Mouse (Mus musculus) liver, embryonic 11.5 days (tissue): ENCODE data around the gene Slc4a2. TPM values are rescaled to one million over a fixed set of nuclear protein-coding genes. Genes with fewer than 3 reads are reported as not detected.
A peak's percentile ranks its signal among the peaks of the same experiment; 100 is the strongest.

Experiments used
- ATAC-seq: fragments of 200-750 bp; cut with Nextera tagmentation; replicated peaks from 2 replicates; pipeline ENCODE4 v1.8.0; 2017; ENCODE audit warnings: moderate number of reproducible peaks, mild to moderate bottlenecking, moderate TSS enrichment, moderate library complexity; ENCODE audit not compliant: low FRiP score
- DNase-seq: peaks from one replicate; pipeline ENCODE4 v3.0.0-alpha.2; 2017; ENCODE audit warnings: low spot score
- H3K27ac ChIP-seq: fragments of 300-500 bp; sonication (generic); 2 replicates; pipeline ENCODE4 v1.5.1; 2014; ENCODE audit warnings: mild to moderate bottlenecking, low read depth, low read length, control low read depth
- H3K27me3 ChIP-seq: fragments of 300-500 bp; sonication (generic); replicated peaks from 2 replicates; pipeline ENCODE4 v1.6.1; 2014; ENCODE audit warnings: low read length, mixed read lengths; ENCODE audit not compliant: control insufficient read depth, insufficient read depth
- H3K36me3 ChIP-seq: fragments of 300-500 bp; sonication (generic); 2 replicates; pipeline ENCODE4 v1.6.1; 2014; ENCODE audit warnings: mild to moderate bottlenecking, low read length, moderate library complexity, mixed read lengths; ENCODE audit not compliant: control insufficient read depth, insufficient read depth
- H3K4me1 ChIP-seq: fragments of 300-500 bp; sonication (generic); replicated peaks from 2 replicates; pipeline ENCODE4 v1.6.1; 2014; ENCODE audit warnings: low read length, mixed read lengths; ENCODE audit not compliant: control insufficient read depth, insufficient read depth
- H3K4me2 ChIP-seq: fragments of 300-500 bp; sonication (generic); 2 replicates; pipeline ENCODE4 v1.6.1; 2014; ENCODE audit warnings: mild to moderate bottlenecking, control low read depth, moderate library complexity
- H3K4me3 ChIP-seq: fragments of 300-500 bp; sonication (generic); 2 replicates; pipeline ENCODE4 v1.5.1; 2014; ENCODE audit warnings: low read depth, low read length, control low read depth
- H3K9ac ChIP-seq: fragments of 300-500 bp; sonication (generic); 2 replicates; pipeline ENCODE4 v1.6.1; 2014; ENCODE audit warnings: low read depth, low read length, control low read depth
- H3K9me3 ChIP-seq: fragments of 300-500 bp; sonication (generic); 2 replicates; pipeline ENCODE4 v1.6.1; 2016; ENCODE audit warnings: low read length, inconsistent platforms, mixed read lengths; ENCODE audit not compliant: control insufficient read depth
- WGBS: fragments of 180-500 bp; shearing (Covaris S2); extraction: QIAGEN DNeasy Blood & Tissue Kit; methylation state at CpG from one replicate; pipeline ENCODE4 v1.1.7; 2014; 5-methylcytosine and 5-hydroxymethylcytosine counted together
- polyA plus RNA-seq: library from polyadenylated mRNA; unstranded; fragments of >200 nt; fragmentation: Nextera tagmentation; extraction: Ambion mirVana; gene quantifications from 2 replicates; pipeline ENCODE4 v1.2.1, GENCODE M21; 2014

Slc4a2 gene
- polyA plus RNA-seq, 1 experiment from 2014 or later = 22.4 TPM

DNA sequence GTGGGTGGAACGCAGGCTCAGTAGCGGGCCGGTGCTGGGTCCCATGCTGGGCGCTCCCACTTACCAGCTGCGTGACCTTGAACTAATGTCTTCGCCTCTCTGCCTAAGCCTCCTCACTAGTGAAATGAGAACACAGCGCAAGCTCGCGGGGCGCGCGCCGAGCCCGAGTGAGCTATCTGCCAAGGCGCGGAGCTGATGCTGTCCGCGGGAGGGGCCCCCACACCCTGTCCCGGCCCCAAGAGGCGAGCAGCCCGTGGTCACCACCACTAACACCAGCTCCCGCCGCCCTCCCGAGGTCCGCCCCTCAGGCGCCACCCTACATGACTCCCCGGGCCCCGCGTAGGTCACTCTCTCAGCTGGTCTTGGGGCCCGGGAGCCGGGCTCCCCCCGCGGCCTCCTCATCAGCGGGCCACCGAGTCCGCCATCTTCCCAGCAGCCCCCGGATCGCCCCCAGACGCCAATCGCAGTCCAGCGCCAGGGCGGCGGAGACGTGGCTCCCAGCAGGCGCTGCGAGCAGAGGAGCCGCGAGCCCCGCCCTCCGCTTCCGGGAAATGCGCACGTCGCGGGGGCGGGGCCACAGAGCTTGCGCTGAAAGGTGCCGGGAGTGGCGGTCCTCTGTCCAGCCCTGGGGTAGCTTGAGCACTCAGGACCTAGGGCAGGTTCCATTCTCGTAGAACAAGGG lies 21.2 kb downstream of the Slc4a2 start, which contains the start of gene Fastk:
TSS of gene Fastk (minus strand) at position 542 of the 682 bp plus-strand sequence.
- peak within 1 kb of the TSS; percentile 95 for H3K9ac ChIP-seq
- peak within 1 kb of the TSS; percentile 93 for H3K4me2 ChIP-seq
- ATAC-seq = peak; percentile 82
- H3K9me3 ChIP-seq = no peaks in the 10 kb centered on the region
- peaks cover 16% of the 10 kb centered on the region; the same call in 1 of the 2 replicates for H3K36me3 ChIP-seq
- DNase-seq = peak; percentile 91
- peak within 1 kb of the TSS; percentile 67 for H3K27ac ChIP-seq
- H3K4me1 ChIP-seq = peaks cover 14% of the 10 kb centered on the region
- H3K4me3 ChIP-seq = peak within 1 kb of the TSS; percentile 84
- H3K27me3 ChIP-seq = no peaks in the 10 kb centered on the region
- WGBS = under 1% methylated on average over 60 of the region's 60 CpGs

DNA sequence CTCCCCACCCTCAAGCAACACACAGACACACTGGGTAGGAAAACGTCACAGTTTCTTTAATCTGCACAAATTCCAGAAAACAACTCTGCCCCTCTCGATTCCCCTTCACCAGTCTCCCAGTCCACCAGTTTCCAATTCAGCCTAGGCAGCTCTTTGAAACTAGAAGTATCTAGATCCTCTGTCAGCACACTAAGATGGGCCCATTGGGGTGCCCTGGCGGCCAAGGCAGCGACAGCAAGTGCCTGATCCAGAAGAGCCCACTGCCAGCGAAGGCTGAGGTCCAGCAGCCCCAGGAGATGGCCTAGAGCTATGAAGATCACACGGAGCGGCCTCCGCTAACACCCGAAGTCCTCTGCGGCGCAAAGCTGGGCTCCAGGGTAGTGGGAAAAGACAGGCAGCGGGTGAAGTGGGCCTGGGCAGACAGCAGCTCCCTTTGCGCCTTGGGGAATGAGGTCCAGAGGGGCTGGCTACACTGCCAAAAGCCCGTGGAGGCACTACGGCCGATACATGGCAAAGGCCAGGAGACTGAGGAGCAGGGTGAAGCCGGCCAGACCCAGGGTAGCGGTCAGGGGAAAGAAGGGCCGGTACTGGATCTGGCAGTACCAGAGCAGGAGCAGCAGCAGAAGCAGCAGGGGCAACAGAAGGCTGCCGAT lies 21.9 kb downstream of the Slc4a2 start:
- H3K27ac ChIP-seq = peak overlapping the region; percentile 67
- H3K4me1 ChIP-seq = peaks cover 14% of the 10 kb centered on the region
- WGBS = 60% methylated on average over 20 of the region's 20 CpGs
- peak overlapping the region; percentile 95 for H3K9ac ChIP-seq
- H3K4me3 ChIP-seq = peak overlapping the region; percentile 84
- peak overlapping the region; percentile 93 for H3K4me2 ChIP-seq
- no peak for ATAC-seq
- peaks cover 10% of the 10 kb centered on the region; the same call in 1 of the 2 replicates for H3K36me3 ChIP-seq
- no peaks in the 10 kb centered on the region for H3K9me3 ChIP-seq
- H3K27me3 ChIP-seq = no peaks in the 10 kb centered on the region
- no peak for DNase-seq

DNA sequence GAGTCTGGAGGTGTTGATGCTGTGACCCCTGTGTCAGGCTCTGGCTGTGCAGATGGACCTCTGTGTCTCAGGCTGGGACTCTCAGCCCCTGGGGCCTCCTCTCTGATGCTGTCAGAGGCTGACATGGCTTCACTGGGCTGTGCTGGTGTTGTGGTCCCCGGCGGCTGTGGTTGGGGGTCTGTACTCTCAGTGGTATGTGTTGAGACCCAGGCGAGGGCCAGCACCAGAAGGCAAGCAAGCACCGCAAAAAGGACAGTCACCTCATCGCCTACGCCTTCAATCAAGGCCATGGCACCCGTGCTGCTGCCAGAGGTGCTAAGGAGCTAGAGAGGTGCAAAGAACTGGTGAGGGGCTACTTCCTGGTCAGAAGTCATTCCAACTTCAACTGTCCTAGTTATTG lies 23.0 kb downstream of the Slc4a2 start:
- no peaks in the 10 kb centered on the region for H3K27me3 ChIP-seq
- H3K9me3 ChIP-seq = no peaks in the 10 kb centered on the region
- no peak for DNase-seq
- H3K4me2 ChIP-seq = peak overlapping the region; percentile 79
- H3K27ac ChIP-seq = no peak overlapping the region
- no peak for ATAC-seq
- no peak overlapping the region for H3K9ac ChIP-seq
- H3K4me1 ChIP-seq = peaks cover 22% of the 10 kb centered on the region
- peak overlapping the region; percentile 56 for H3K4me3 ChIP-seq
- 87% methylated on average over 7 of the region's 7 CpGs for WGBS
- H3K36me3 ChIP-seq = peaks cover 2% of the 10 kb centered on the region; the same call in 1 of the 2 replicates

GRCm38 (mm10) chr5:24447624-24448298 lies 24.1 kb downstream of the Slc4a2 start, which contains the start of gene Tmub1:
Tmub1 (minus strand) TSS chr5:24447854.
- 0 out of 2 replicates have a peak, but pooled peaks cover 2% of the 10 kb centered on the region for H3K36me3 ChIP-seq
- WGBS = 3% methylated on average over 33 of the region's 34 CpGs
- no peaks in the 10 kb centered on the region for H3K9me3 ChIP-seq
- H3K4me2 ChIP-seq = peak within 1 kb of the TSS; percentile 79
- DNase-seq = peak; percentile 82
- H3K4me3 ChIP-seq = peak within 1 kb of the TSS; percentile 56
- peak within 1 kb of the TSS; percentile 26 for H3K9ac ChIP-seq
- ATAC-seq = peak; percentile 72
- no peaks in the 10 kb centered on the region for H3K27me3 ChIP-seq
- H3K4me1 ChIP-seq = peaks cover 22% of the 10 kb centered on the region
- peak within 1 kb of the TSS; percentile 20 for H3K27ac ChIP-seq

DNA sequence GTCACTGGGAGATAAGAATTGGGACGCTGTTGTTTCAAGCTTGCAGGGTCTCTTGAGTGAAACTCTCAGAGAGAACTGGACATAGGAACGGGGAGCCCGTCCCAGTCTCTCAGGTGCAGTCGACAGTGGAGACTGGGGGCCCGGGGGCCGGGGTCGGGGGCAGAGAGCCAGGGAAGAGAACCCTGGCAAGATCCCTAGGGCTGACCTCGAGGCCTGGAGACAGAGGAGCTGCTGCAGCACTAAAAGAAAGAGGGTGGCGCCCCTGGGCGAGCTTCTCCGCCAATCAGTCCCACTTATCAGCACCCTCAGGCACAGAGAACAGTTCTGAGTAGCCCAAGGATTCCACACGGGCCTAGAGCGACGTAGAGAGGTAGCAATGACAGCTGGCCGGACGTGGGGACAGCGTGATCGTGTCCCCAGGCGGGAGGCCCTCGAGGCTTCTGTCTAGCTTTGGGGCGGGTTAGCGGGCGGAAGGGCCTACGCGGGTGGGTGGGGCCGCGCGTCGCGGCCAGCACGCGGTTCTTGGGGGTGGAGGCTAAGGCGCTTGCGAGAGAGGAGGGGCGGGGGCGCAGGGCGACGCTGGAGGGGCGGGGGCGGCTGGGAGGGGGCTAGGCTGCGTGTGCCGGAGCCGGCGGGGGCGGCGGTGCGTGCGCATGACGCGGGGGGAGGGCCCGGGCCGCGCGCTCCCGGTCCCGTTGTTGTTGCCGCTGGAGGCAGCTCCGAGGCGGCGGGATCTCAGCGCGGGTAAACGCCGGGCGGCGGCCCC lies 27.8 kb downstream of the Slc4a2 start:
- no peaks in the 10 kb centered on the region for H3K36me3 ChIP-seq
- 2% methylated on average over 48 of the region's 66 CpGs for WGBS
- peak overlapping the region; percentile 98 for H3K27ac ChIP-seq
- DNase-seq (peak; percentile 88), ATAC-seq (peak; percentile 75)
- no peaks in the 10 kb centered on the region for H3K9me3 ChIP-seq
- peak overlapping the region; percentile 98 for H3K4me2 ChIP-seq
- H3K4me3 ChIP-seq = peak overlapping the region; percentile 90
- peak overlapping the region; percentile 91 for H3K9ac ChIP-seq
- peaks cover 34% of the 10 kb centered on the region for H3K4me1 ChIP-seq
- H3K27me3 ChIP-seq = no peaks in the 10 kb centered on the region

- Histone ChIP-seq H3K4me3 (peak within 1 kb of the TSS; percentile 90), H3K36me3 (no peaks in the 10 kb centered on the region), H3K4me2 (peak within 1 kb of the TSS; percentile 98), H3K27me3 (no peaks in the 10 kb centered on the region), H3K27ac (peak within 1 kb of the TSS; percentile 98), H3K9ac (peak within 1 kb of the TSS; percentile 91), H3K4me1 (peaks cover 34% of the 10 kb centered on the region), H3K9me3 (no peaks in the 10 kb centered on the region)
- ATAC-seq (peak; percentile 0; the same call in 1 of the 2 replicates), DNase-seq (peak; percentile 57)
- WGBS = under 1% methylated on average over 72 of the region's 85 CpGs
Observed at GRCm38 (mm10) chr5:24452030-24452690, 28.5 kb downstream of the Slc4a2 start, which contains the start of gene Agap3. Agap3 (plus strand) TSS chr5:24452177.

- H3K27ac ChIP-seq = peak overlapping the region; percentile 98
- peak overlapping the region; percentile 90 for H3K4me3 ChIP-seq
- peaks cover 34% of the 10 kb centered on the region for H3K4me1 ChIP-seq
- DNase-seq (peak; percentile 62), ATAC-seq (peak; percentile 30)
- no peaks in the 10 kb centered on the region for H3K9me3 ChIP-seq
- peaks cover 3% of the 10 kb centered on the region; the same call in 1 of the 2 replicates for H3K36me3 ChIP-seq
- H3K27me3 ChIP-seq = no peaks in the 10 kb centered on the region
- peak overlapping the region; percentile 91 for H3K9ac ChIP-seq
- 1% methylated on average over 24 of the region's 29 CpGs for WGBS
- H3K4me2 ChIP-seq = peak overlapping the region; percentile 98
Observed at GRCm38 (mm10) chr5:24452691-24453233, 29.1 kb downstream of the Slc4a2 start.
